Mouse (Mus musculus) limb, embryonic 11.5 days (tissue): Measurements from ENCODE around the gene Gm21028. TPM values are rescaled to one million over a fixed set of nuclear protein-coding genes. Genes with fewer than 3 reads are reported as not detected.
"Not testable (repeated sequence)": the region's sequence is repeated elsewhere in the genome, so short reads cannot be mapped to it uniquely, and the experiment has no call there.

Source experiments
- ATAC-seq: fragments of 200-750 bp; cut with Nextera tagmentation; 2 replicates; pipeline ENCODE4 v1.8.0; 2017; ENCODE audit warnings: low read depth; ENCODE audit not compliant: insufficient number of reproducible peaks, low FRiP score, low TSS enrichment
- DNase-seq: peaks from one replicate; pipeline ENCODE4 v3.0.0-alpha.2; 2015; ENCODE audit warnings: low spot score
- H3K27ac ChIP-seq: fragments of 300-500 bp; sonication (generic); replicated peaks from 2 replicates; pipeline ENCODE4 v1.5.1; 2014; ENCODE audit warnings: low read depth, mild to moderate bottlenecking, low read length
- H3K27me3 ChIP-seq: fragments of 300-500 bp; sonication (generic); 2 replicates; pipeline ENCODE4 v1.6.1; 2014; ENCODE audit warnings: mild to moderate bottlenecking, low read length, mixed read lengths; ENCODE audit not compliant: control insufficient read depth, insufficient read depth
- H3K36me3 ChIP-seq: fragments of 300-500 bp; sonication (generic); 2 replicates; pipeline ENCODE4 v1.6.1; 2014; ENCODE audit warnings: mild to moderate bottlenecking, low read length, moderate library complexity, mixed read lengths; ENCODE audit not compliant: control insufficient read depth, insufficient read depth
- H3K4me1 ChIP-seq: fragments of 300-500 bp; sonication (generic); 2 replicates; pipeline ENCODE4 v1.6.1; 2014; ENCODE audit warnings: low read length, mixed read lengths; ENCODE audit not compliant: control insufficient read depth, insufficient read depth
- H3K4me2 ChIP-seq: fragments of 300-500 bp; sonication (generic); 2 replicates; pipeline ENCODE4 v1.6.1; 2014; ENCODE audit warnings: low read depth, mild to moderate bottlenecking, moderate library complexity; ENCODE audit not compliant: severe bottlenecking
- H3K4me3 ChIP-seq: fragments of 300-500 bp; sonication (generic); 2 replicates; pipeline ENCODE4 v1.5.1; 2014; ENCODE audit warnings: low read depth, low read length
- H3K9ac ChIP-seq: fragments of 300-500 bp; sonication (generic); 2 replicates; pipeline ENCODE4 v1.6.1; 2014; ENCODE audit warnings: mild to moderate bottlenecking, low read length
- H3K9me3 ChIP-seq: fragments of 300-500 bp; sonication (generic); 2 replicates; pipeline ENCODE4 v1.6.1; 2016; ENCODE audit warnings: low read length; ENCODE audit not compliant: control insufficient read depth
- WGBS: fragments of 180-500 bp; shearing (Covaris S2); extraction: QIAGEN DNeasy Blood & Tissue Kit; methylation state at CpG from one replicate; pipeline ENCODE4 v1.1.7; 2014; 5-methylcytosine and 5-hydroxymethylcytosine counted together
- microRNA-seq: library from miRNA; unstranded; fragments of <30 nt; microRNA quantifications from one replicate; pipeline ENCODE4, GENCODE M21; 2016
- polyA plus RNA-seq: library from polyadenylated mRNA; unstranded; fragments of >200 nt; fragmentation: Nextera tagmentation; extraction: Ambion mirVana; gene quantifications from 2 replicates; pipeline ENCODE4 v1.2.1, GENCODE M21; 2014

Gm21028 gene
- 5.6 TPM in 1 of 2 replicates, not detected in the other for polyA plus RNA-seq

DNA sequence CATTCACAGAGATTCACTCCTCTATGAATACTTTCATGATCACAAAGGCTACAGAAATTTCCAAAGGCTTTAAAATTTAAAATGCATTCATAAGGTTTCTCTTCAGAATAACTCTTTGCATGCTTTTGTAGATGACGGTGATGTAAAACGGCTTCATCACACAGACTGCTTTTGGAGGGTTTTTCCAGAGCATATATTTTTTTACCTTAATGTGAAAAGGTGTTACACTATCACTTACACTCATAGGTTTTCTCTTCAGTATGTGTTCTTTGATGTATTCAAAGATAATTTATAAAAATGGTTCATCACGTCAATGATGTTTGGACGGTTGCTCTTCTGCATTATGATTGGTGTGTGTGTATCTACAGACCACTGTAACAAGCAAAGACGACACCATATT, at the start of gene Gm21028:
Gene Gm21028 (minus strand): TSS at position 101 of the 400 bp plus-strand sequence.
- no peak within 1 kb of the TSS for H3K27ac ChIP-seq
- no peaks in the 10 kb centered on the region for H3K36me3 ChIP-seq
- 93% methylated on average over 5 of the region's 5 CpGs for WGBS
- peaks cover 3% of the 10 kb centered on the region; the same call in 1 of the 2 replicates for H3K9me3 ChIP-seq
- H3K4me1 ChIP-seq: no peaks in the 10 kb centered on the region
- no peak within 1 kb of the TSS for H3K4me2 ChIP-seq
- no peak within 1 kb of the TSS for H3K9ac ChIP-seq
- no peak within 1 kb of the TSS for H3K4me3 ChIP-seq
- no peaks in the 10 kb centered on the region for H3K27me3 ChIP-seq
- DNase-seq (no peak), ATAC-seq (no peak)

- H3K9me3 ChIP-seq, ATAC-seq, H3K4me3 ChIP-seq, H3K4me2 ChIP-seq, H3K36me3 ChIP-seq, H3K27ac ChIP-seq, DNase-seq, H3K27me3 ChIP-seq, H3K9ac ChIP-seq, H3K4me1 ChIP-seq: not testable (repeated sequence)
These were observed 17.3 kb upstream of the Gm21028 start for GRCm38 (mm10) chr7:42595666-42596065.

GRCm38 (mm10) chr7:42592413-42592812, 14.0 kb upstream of the Gm21028 start, which contains the start of gene Zfp977:
TSS of gene Zfp977 (minus strand) at chr7:42592547.
- H3K36me3 ChIP-seq, H3K9ac ChIP-seq, H3K4me3 ChIP-seq, H3K4me2 ChIP-seq, H3K27ac ChIP-seq, H3K4me1 ChIP-seq, ATAC-seq, H3K27me3 ChIP-seq, DNase-seq, H3K9me3 ChIP-seq: not testable (repeated sequence)
- WGBS: 88% methylated on average over 11 of the region's 11 CpGs

- not testable (repeated sequence) for H3K9me3 ChIP-seq, H3K9ac ChIP-seq, H3K4me1 ChIP-seq, H3K4me3 ChIP-seq, H3K4me2 ChIP-seq, H3K36me3 ChIP-seq, H3K27ac ChIP-seq, DNase-seq, ATAC-seq, H3K27me3 ChIP-seq
These were observed 12.9 kb upstream of the Gm21028 start for GRCm38 (mm10) chr7:42591311-42591710.

- H3K4me1 ChIP-seq: no peaks in the 10 kb centered on the region
- no peak overlapping the region for H3K4me3 ChIP-seq
- 80% methylated on average over 3 of the region's 3 CpGs for WGBS
- no peaks in the 10 kb centered on the region for H3K36me3 ChIP-seq
- no peak overlapping the region for H3K4me2 ChIP-seq
- no peak for ATAC-seq
- no peaks in the 10 kb centered on the region for H3K27me3 ChIP-seq
- H3K27ac ChIP-seq: no peak overlapping the region
- DNase-seq: no peak
- H3K9me3 ChIP-seq: no peaks in the 10 kb centered on the region; the same call in 1 of the 2 replicates
- no peak overlapping the region for H3K9ac ChIP-seq
These were observed 26.6 kb downstream of the Gm21028 start for GRCm38 (mm10) chr7:42551766-42552165.

Small RNAs within 50 kb of the gene (microRNA-seq; reads per million reads assigned to microRNA genes)
- gene Gm24938: not detected

Other genes starting within 250 kb of the Gm21028 start
- gene 4933421I07Rik, start 130.5 kb downstream of the Gm21028 start, polyA plus RNA-seq: not detected in 2 replicates
- gene Zfp141, start 72.8 kb downstream of the Gm21028 start, polyA plus RNA-seq: 14.3 and 16.4 TPM in 2 replicates
- gene Zfp977, start 14.0 kb upstream of the Gm21028 start, polyA plus RNA-seq: 2.4 TPM in 2 replicates
- 1.8 and 2.7 TPM in 2 replicates for gene Zfp976, start 64.0 kb upstream of the Gm21028 start, polyA plus RNA-seq
- 12.3 and 12.5 TPM in 2 replicates for gene Zfp975, start 114.2 kb upstream of the Gm21028 start, polyA plus RNA-seq
- gene Gm17067, start 148.4 kb upstream of the Gm21028 start, polyA plus RNA-seq: not detected in 2 replicates
- not detected in 2 replicates for gene Vmn2r62, start 214.9 kb upstream of the Gm21028 start, polyA plus RNA-seq